Mouse (Mus musculus): ENCODE results near the gene Wdfy3. TPM values are rescaled to one million over a fixed set of nuclear protein-coding genes. Genes with fewer than 3 reads are reported as not detected.

Gene Wdfy3
- total RNA-seq, 1 experiment from 2014 or later = 11.2 TPM

DNA sequence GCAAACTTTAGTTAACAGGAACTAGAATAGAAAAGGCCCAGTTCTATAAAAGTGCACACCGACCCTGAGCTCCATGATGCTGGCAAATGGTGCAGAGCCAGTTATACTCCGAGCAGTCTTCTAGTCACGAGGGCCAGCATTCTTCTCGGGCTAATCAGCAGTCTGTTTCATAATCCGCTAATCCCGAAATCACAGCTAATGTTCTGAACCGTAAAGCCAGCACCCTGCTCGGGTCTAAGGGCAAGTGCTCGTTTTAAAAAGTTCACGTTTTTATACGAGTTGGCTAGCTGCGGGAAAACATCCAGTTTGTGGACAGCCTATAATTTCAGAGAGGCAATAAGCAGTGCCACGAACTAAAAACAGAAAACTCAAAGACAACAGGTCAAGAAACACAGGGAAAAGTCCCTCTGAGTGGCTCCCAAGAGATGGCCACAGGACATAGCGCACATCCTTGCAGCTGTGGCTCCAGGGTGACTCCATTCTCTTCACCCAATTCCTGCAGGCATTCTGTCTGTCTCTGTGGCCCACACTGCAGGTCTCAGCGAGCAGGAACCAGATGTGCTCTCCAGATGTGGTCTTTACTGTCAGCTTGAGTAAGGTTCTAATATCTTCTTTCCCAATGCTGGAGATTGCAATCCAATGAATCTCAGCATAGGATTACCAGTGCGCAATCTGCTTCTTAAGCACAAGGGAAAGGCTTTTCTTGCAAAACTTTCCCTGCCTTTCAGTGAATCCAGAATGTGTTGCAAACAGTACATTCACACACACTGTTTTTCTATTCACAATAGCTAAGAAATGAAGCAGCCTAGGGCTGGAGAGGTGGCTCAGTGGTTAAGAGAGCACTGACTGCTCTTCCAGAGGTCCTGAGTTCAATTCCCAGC, 47.5 kb downstream of the Wdfy3 start:
- 0 out of 4 replicates have a peak, but pooled peaks of 1 of the 2 experiments have one; percentile 17 for ATAC-seq (replicated peaks in 1 of 2; ENCODE audit: insufficient read depth in 1 of 2, low FRiP score in 2 of 2, low TSS enrichment in 1 of 2, low read depth in 1 of 2, poor library complexity in 2 of 2, severe bottlenecking in 2 of 2)

DNA sequence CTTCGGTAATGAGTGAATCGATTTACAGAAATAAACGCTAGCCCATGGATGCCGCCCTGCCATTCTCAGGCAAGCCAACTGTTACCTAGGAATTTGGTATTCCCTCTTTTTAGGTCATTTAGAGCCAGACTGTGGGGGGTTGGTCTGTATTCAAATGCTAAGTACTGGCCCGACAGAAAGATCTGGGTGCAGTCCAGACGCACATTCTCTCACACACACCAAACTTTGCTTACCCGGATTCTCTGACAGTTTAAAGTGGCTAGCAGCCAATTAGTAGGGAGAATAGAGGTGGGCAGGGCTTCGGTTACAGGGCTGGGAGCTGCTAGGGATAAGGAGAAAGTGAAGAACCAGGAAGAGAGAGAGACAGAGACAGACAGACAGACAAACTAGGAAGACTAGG, 55.5 kb downstream of the Wdfy3 start:
- ATAC-seq (replicated peaks in 1 of 2; ENCODE audit: insufficient read depth in 1 of 2, low FRiP score in 2 of 2, low TSS enrichment in 1 of 2, low read depth in 1 of 2, poor library complexity in 2 of 2, severe bottlenecking in 2 of 2) = no peak

DNA sequence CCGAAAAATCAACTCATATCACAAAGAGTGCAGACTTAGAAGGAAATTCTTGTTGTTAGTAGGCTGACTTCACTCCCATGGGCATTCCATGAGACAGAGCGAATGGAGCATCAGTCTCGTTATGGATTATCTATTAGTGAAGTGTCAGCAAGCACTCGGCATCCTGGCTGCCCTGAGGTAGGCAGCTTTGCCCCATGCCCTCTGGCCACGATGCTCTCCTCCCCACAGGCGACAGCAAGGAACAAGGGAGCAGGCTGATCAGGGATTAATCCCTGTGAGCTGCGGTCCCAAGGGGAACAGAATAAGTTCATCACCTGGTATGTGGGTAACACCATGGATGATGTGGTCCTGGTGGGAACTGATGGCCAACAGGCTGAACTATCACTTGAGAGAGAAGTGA, 55.9 kb downstream of the Wdfy3 start:
- ATAC-seq (replicated peaks in 1 of 2; ENCODE audit: insufficient read depth in 1 of 2, low FRiP score in 2 of 2, low TSS enrichment in 1 of 2, low read depth in 1 of 2, poor library complexity in 2 of 2, severe bottlenecking in 2 of 2) = no peak

DNA sequence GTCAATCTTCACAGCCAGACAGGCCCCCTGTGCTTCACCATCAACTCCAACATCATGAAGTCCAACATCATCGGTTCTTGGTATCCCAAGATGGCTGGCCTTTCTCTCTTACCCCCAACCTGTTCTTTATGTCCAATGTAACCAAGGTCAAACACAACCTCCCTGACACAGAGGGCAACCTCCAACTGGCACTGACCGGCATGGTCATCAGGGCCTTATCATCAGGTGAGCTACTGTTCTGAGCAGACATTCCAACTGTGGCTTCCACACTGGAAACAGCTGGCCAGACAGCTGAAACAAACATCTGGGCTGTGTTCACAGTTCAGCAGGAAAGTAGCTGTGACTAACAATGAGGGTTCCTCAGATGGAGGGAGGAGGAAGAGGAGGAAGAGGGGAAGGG, 58.8 kb downstream of the Wdfy3 start:
- ATAC-seq (replicated peaks in 1 of 2; ENCODE audit: insufficient read depth in 1 of 2, low FRiP score in 2 of 2, low TSS enrichment in 1 of 2, low read depth in 1 of 2, poor library complexity in 2 of 2, severe bottlenecking in 2 of 2) = no peak

DNA sequence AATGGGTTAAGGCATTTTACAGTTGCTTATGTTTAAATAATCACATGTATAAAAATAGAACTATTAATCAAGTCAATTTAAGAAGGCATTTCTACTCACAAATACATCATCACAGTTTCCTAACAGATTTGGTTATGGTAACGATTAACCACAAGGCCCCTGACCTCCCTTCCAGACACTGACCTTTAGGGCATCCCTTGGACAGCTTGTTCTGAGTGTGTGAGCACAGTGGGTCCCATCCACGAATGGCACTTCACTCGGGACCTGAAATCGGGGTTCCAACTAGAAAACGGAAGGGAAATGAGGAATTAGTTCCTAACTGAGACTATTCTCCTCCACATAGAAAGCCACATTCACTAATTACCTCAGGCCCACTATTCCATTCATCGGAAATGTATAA, 60.1 kb downstream of the Wdfy3 start:
- no peak for ATAC-seq (replicated peaks in 1 of 2; ENCODE audit: insufficient read depth in 1 of 2, low FRiP score in 2 of 2, low TSS enrichment in 1 of 2, low read depth in 1 of 2, poor library complexity in 2 of 2, severe bottlenecking in 2 of 2)

DNA sequence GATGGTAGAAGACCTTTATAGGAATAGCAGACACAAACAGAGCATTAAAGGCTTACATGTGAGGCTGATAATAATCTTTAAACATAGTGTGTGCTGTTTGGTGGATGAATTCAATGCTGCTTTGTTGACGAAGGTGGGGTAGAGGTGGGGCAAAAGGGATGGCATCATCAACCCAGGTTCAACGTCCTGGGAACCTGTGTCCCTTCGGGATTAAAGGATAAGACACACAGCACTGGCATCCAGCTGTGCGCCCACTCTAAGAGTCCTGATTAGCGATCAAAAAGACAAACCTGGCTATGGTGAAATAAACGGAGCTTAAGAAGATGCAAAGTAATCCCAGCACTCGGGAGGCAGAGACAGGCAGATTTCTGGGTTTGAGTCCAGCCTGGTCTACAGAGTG, 61.0 kb downstream of the Wdfy3 start:
- ATAC-seq (replicated peaks in 1 of 2; ENCODE audit: insufficient read depth in 1 of 2, low FRiP score in 2 of 2, low TSS enrichment in 1 of 2, low read depth in 1 of 2, poor library complexity in 2 of 2, severe bottlenecking in 2 of 2) = no peak

DNA sequence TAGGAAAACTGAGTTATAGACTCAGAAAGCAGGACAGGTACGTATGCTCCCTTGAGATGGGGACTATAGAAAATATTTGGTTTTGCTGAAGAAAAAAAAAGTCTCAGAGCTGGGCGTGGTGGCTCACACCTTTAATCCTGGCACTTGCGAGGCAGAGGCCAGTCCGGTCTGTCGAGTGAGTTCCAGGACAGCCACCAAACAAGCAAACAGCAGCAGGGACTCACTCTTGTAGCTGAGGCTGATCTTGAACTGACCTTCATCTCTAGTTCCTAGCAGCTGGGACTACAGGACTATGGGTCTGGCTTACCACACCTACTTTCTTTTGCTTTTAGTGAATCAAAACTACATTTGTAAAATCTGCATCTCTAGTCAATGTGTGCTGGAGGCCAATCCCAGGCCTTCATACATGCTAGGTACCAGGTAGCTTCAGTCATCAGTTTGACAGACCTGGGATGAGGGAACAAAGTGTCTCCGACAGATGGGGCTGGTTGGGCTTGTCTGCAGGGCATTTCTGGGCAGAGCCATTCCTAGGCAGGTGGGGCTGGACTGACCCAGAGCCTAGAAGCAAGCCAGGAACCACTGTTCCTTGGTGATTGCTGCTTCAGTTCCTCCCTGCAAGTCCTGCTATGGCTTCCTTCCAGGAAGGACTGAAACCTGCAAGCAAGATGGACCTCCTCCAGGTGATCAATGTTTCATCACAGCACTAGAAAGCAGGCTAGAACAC, 63.3 kb downstream of the Wdfy3 start:
- ATAC-seq (replicated peaks in 1 of 2; ENCODE audit: insufficient read depth in 1 of 2, low FRiP score in 2 of 2, low TSS enrichment in 1 of 2, low read depth in 1 of 2, poor library complexity in 2 of 2, severe bottlenecking in 2 of 2) = no peak

DNA sequence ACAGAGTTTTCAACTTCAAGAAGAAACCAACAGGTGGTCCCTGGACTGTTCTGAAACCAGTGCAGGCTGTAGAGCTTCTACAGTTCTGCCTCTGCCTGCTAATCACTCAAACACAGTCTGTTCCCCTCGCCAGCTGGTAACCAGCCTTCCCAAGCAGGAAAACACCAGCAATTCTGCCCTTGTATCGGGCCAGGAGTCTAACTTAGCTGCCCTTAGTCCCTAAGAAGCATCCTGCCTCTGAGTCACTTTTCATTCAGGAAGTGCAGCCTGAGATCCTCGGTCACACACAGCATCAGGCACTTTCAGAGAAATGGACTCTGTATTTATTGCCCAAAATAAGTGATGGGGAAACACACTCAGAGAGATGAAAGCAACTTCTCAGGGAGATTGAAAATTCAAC, 66.3 kb downstream of the Wdfy3 start:
- no peak for ATAC-seq (replicated peaks in 1 of 2; ENCODE audit: insufficient read depth in 1 of 2, low FRiP score in 2 of 2, low TSS enrichment in 1 of 2, low read depth in 1 of 2, poor library complexity in 2 of 2, severe bottlenecking in 2 of 2)

DNA sequence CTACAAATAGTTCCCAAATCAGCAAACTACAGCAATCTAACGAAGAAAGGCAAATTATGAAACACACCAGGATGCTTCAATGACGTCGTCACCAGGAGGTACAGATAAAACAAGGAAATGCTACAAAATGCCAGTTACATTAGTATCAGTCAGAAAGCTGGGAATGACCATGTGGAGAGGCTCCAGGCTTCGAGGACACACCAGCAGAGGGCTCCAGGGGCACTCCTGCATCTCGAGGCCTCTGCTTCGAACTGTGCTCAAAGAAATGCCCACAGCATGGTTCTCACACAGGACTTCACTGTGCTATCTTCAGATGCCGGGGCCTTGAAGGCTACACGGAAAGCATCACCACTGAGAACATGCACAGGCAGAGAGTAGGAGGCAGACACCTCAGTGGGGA, 68.7 kb downstream of the Wdfy3 start:
- ATAC-seq (replicated peaks in 1 of 2; ENCODE audit: insufficient read depth in 1 of 2, low FRiP score in 2 of 2, low TSS enrichment in 1 of 2, low read depth in 1 of 2, poor library complexity in 2 of 2, severe bottlenecking in 2 of 2) = no peak

DNA sequence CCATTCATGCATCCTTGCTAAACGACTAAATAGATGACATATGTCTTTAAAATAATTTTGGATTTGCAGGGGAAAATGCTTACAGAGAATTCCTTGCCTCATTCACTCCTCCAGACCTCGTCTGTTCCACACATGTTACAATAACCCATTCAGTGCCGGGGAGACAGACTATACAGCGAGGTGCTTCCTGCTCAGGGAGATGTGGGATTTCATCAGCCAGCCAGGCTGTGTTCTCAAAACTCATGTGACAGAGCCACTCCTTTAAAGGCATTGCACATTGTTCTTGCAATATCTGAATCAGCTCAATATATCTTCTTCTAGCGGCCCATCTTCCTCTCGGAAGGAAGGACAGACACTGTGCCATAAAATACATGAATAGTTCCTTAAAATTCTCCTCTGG, 70.8 kb downstream of the Wdfy3 start:
- ATAC-seq (replicated peaks in 1 of 2; ENCODE audit: insufficient read depth in 1 of 2, low FRiP score in 2 of 2, low TSS enrichment in 1 of 2, low read depth in 1 of 2, poor library complexity in 2 of 2, severe bottlenecking in 2 of 2) = peak in 1 of 2 experiments; percentile 31; a peak in 1 of 4 replicates

DNA sequence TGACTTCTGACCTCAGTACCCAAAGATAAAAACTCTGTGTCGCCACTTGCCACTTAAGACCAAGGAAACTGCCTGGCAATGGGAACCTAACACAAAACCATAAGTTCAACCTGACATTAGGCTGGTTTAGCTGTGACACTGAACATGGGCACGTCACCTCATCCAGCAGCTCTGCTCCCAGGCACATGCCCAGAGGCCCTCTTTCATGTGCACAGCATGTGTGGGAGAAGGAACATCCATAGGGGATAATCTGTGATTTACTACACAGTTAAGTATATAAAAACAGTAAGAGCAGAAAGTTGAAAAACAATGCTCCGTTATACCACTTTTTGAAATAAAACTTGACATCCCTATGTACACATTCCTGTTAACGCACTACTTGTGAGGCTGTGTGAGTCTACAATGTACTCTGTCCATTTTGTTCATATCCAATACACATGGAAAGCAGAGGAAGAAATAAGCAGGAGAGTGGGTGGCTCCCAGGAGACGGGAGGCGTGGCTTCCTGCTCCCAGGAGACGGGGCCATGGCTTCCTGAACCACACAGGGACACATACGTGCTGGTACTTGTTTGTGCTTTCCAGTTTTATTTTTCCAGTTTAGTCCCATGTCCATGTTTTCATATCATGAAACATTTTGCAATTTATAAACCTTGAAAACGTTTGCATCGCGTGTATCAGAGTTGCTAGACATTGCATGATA, 73.5 kb downstream of the Wdfy3 start:
- no peak for ATAC-seq (replicated peaks in 1 of 2; ENCODE audit: insufficient read depth in 1 of 2, low FRiP score in 2 of 2, low TSS enrichment in 1 of 2, low read depth in 1 of 2, poor library complexity in 2 of 2, severe bottlenecking in 2 of 2)

DNA sequence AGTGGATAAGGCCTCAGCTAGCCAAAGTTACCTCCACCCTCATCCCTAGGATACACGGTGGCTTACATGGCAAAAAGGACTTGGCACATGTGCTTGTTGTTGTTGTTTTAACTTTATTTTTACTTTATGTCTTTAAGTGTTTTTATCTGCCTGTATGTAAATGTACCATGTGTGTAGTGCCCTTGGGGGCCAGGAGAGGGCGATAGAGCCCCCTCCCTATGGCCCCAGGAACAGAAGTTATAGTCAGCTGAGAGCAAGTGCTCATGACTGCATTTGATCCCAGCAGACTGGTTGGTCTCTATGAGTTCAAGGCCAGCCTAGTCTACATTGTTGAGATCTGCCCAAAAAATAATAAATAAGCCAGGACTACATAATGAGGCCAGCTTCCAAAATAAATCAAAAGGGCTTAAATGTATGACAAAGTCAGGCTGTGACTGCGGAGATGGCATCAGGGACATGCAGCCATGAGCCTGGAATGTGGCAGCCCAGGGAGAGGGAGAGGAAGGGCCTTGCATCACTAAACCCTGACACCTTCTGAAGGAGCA, 74.2 kb downstream of the Wdfy3 start:
- peak in 1 of 2 experiments; percentile 55; a peak in 1 of 4 replicates for ATAC-seq (replicated peaks in 1 of 2; ENCODE audit: insufficient read depth in 1 of 2, low FRiP score in 2 of 2, low TSS enrichment in 1 of 2, low read depth in 1 of 2, poor library complexity in 2 of 2, severe bottlenecking in 2 of 2)

DNA sequence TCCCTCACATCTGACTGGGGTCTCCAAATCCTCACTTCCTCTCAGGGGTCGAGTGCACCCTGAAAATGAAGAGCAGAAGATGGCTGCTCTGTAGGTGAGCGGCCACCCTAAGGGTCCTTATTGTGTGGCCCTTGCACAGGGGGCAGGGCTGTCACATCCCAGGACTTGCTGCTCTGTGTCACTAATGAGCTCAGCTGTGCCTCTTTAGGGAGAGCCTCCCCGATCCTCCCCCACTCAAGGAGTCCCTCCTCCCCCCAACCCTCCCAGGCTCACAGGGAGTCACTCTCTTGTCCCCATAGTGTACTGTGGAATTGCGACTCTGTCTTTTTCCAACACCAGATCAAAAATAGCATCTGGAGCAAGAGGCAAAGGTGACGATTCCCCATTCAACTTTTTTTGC, 75.7 kb downstream of the Wdfy3 start:
- ATAC-seq (replicated peaks in 1 of 2; ENCODE audit: insufficient read depth in 1 of 2, low FRiP score in 2 of 2, low TSS enrichment in 1 of 2, low read depth in 1 of 2, poor library complexity in 2 of 2, severe bottlenecking in 2 of 2) = no peak

DNA sequence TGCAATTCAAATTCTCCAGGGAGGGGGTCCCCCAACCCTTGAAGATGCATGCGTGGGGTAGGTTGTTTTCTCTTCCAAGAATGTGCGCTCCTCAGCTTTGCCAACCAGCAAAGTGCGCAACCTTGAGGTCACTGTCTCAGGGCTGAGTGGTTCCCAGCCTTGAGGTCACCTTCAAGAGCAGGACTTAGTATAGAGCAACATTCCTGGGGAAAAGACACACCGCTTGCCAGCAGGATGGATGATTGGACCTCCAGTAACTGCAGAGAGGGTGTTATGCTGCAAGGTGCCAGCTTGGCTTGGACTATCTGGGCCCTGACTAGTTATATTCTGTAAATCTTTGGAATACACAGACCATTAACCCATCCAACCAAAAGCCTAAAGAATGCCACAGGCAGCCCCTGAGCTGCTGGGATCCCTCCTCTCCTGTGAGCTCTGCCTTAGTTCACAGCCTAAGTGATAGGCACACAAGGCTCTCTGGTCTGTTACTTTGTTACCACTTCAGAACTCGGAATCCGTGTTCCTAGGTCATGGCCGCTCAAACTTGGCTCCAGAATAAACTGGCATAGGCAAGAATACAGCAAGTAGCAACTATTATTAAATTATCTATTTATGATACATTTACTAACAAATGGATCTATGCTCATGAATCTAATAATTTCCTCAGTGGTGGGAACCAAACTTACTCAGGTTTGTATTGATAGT, 76.6 kb downstream of the Wdfy3 start:
- no peak for ATAC-seq (replicated peaks in 1 of 2; ENCODE audit: insufficient read depth in 1 of 2, low FRiP score in 2 of 2, low TSS enrichment in 1 of 2, low read depth in 1 of 2, poor library complexity in 2 of 2, severe bottlenecking in 2 of 2)

DNA sequence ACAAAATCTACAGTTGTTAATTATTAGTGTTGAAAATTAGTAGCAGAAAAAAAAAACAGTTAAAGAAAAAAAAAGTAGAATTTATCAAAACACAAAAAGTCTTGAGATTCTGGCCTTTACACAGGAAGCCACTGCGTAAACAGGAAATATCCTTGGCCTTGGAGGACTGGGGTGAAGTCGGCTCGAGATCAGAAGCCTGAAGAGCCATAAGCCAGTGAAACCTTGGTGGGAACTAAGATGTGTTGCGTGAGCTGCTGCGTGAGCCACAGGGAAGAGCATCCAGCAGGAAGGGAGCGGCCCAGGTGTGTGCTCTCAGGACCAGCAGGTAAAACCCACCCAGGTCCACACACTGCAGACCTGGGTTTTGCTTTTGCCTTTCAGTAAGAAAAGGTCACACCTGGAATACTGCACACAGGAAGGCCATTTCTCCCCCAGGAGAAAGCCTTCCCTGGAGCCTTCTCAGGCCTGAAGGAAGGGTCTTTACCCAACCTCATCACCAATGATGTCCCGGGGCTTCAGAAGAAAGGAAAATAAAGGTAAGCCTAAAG, 79.3 kb downstream of the Wdfy3 start:
- ATAC-seq (replicated peaks in 1 of 2; ENCODE audit: insufficient read depth in 1 of 2, low FRiP score in 2 of 2, low TSS enrichment in 1 of 2, low read depth in 1 of 2, poor library complexity in 2 of 2, severe bottlenecking in 2 of 2) = no peak; a peak in 1 of 4 replicates

DNA sequence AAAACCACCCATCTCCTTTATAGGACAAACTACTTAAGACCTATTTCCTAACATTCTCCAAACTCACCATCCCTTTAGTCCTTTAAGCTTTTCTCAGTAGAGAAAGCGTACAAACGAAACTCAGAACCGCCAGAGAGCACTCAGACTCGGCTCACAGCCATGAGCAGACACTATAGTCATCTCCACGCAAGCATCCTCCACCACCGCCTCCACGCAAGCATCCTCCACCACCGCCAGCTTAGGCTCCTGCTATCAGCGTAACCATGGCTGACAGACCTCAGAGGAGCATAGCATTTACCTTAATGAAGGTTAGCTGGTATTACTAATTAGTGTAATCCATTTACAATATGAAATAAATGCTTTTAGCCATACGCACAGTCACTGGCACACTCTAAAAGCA, 81.2 kb downstream of the Wdfy3 start:
- no peak for ATAC-seq (replicated peaks in 1 of 2; ENCODE audit: insufficient read depth in 1 of 2, low FRiP score in 2 of 2, low TSS enrichment in 1 of 2, low read depth in 1 of 2, poor library complexity in 2 of 2, severe bottlenecking in 2 of 2)

DNA sequence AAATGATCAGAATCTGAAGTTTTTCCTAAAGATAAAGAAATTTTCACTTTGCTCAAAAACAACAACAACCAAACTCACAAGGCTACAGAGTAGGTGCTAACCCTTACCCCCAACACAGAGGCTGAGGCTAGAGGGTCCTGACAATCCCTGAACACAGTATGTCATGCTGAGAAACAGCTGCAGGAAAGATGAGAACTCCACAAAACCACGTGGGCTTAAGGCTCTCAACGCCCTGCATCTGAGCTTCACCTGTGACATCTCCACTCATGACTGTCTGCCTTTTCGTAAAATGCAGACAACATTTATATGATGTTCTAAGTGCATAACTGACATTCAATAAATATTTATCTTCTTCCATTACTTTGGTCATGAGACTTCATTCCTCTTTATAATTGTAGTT, 83.0 kb downstream of the Wdfy3 start:
- ATAC-seq (replicated peaks in 1 of 2; ENCODE audit: insufficient read depth in 1 of 2, low FRiP score in 2 of 2, low TSS enrichment in 1 of 2, low read depth in 1 of 2, poor library complexity in 2 of 2, severe bottlenecking in 2 of 2) = no peak
